Mouse (Mus musculus): ENCODE measurements around the gene Olfr5. TPM values are rescaled to one million over a fixed set of nuclear protein-coding genes. Genes with fewer than 3 reads are reported as not detected.

Olfr5 gene
- polyA plus RNA-seq (2012; rRNA removed): not detected in 2 replicates

DNA sequence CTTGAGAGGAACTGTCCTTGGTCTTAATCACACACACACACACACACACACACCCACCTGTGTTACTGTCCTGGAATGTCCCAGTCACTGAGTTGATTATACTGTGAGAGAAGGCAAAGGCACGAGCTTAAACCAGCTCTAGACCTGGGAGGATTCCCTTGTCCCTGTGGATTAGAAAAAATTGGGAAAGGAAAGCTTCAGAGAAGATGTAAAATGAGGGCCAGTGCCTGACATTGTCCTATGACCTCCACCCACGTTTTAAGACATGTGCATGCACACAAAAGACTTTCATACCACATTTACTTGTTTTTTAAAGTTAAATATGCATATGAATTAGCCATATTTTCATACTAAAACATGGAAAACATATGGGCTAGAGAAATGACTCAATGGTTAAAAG lies at the start of gene Olfr5:
Gene Olfr5, minus strand, starts transcription at position 101 of the 400 bp plus-strand sequence.

DNA sequence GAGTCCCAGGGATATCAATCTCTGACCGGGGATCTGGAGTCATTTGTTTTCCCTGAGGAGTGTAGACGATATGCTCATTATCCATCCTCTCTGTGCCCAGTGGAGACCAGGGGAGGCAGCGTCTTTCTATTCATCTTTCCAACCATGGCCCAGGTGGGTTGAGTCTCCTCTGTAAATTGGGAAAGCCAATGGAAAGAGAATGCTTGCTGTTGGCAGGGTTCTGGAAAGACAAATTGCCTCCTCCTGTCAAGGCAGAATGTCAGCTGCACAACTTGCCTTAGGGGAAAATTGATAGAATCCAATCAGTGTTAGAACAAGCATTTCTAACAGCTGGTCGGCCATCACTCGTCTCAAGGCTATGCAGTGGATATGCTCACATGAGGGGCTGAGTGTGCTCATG lies 36.1 kb upstream of the Olfr5 start, which contains the start of gene Olfr1349:
Gene Olfr1349, minus strand, starts transcription at position 101 of the 400 bp plus-strand sequence.

DNA sequence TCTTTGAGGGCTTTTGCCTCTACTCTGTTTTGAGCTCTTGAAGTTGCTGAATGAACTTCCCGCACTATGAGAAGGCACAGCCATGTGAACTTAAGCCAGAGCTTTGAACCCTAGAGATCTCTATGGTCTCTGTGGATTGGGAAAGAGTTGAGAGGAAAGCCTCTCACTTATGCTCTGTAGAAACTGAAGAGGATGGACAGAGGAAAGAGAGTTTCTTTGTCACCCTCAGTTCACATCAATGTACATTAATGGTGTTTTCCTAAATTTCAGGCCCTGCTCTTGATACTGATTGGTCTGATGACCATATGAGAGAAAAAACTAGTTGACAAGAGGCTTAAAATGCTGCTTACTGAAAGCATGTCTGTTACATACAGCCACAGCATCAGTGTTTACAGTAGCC lies 21.9 kb upstream of the Olfr5 start, which contains the start of gene Olfr1348:
Gene Olfr1348, minus strand, starts transcription at position 101 of the 400 bp plus-strand sequence.

DNA sequence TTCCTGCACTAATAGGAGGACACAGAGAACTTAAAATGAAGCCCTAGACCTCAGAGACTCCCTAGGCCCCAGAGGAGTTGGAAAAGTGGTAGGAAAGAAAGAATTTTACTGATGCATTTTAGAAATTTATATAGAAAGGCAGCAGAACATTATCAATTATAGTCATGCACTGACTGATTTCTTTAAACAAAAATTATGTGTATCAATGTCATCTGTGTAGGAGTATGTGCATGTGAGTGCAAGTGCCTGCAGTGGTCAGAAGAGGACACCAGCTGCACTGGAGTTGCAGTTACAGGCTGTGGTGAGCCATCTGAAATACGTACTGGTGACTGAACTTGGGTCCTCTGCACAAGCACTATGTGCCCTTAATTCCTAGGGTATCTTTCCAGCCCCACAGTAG lies 12.9 kb upstream of the Olfr5 start, which contains the start of gene Olfr1347:
Gene Olfr1347, minus strand, starts transcription at position 101 of the 400 bp plus-strand sequence.

DNA sequence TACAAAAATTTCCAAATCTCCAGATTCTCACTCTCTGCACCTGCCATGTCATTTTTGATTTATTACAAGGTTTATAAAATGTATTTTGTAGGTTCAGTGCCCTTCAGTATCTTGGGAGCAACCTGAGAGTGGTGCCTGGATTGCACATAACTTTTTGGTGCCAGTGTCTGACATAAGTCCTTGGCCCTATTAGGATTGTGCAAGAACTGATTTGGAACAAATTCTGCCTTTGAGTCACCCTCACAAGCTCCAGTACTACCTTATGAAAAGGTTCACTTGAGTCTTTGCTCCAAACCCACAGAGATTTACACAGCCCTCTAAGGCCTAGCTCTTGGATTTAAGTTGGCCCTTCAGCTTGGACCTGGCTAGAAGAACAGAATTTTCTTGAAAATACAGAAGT lies 19.8 kb downstream of the Olfr5 start, which contains the start of gene Olfr1346:
Gene Olfr1346, plus strand, starts transcription at position 151 of the 400 bp plus-strand sequence.

DNA sequence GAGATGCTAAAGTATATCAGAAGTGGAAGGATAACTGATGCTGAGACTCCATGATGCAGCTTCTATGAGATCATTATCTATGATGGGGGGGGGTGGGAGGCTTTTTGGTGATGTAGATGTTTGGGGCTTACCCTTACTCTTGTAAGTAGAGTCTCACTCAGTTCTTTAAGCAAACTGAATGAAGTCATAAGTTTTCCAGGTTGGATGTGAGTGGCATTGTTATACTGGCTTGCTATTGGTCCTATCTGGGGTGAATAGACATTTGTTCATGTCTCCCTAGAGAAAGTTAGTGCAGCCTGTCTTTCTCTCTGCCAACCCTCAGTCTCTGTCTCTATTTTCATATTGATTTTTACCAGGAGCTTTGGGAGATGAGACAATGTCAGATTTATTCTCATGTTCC lies 30.9 kb downstream of the Olfr5 start, which contains the start of gene Olfr1336:
Gene Olfr1336, plus strand, starts transcription at position 301 of the 400 bp plus-strand sequence.

DNA sequence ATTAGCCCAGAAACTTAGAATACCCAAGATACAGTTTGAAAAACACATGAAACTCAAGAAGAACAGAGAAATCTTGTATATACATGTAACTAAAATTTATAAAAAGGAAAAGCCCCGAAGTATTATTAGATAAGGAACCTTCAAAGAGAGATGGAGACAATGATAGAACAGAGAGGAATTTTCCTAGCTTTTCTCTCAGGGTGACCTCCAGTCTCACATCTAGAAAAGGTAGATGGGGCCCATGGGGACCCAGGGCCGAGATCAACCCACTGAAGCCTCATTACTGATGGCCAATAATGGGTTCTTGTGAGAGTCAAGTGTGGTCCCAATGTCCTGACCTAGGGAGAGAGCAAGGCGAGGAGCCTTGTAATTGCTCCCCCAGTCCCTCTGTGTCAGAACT lies 48.4 kb downstream of the Olfr5 start, which contains the start of gene Olfr1344:
Gene Olfr1344, plus strand, starts transcription at position 301 of the 400 bp plus-strand sequence.

Other genes with a start within 250 kb of the Olfr5 start
- gene Epp13, start 234.2 kb downstream of the Olfr5 start, polyA plus RNA-seq (2012; rRNA removed): not detected in 2 replicates
- gene Zfp667, start 200.4 kb downstream of the Olfr5 start, polyA plus RNA-seq (2012; rRNA removed): 5.6 and 6.3 TPM in 2 replicates
- 6.1 and 7.8 TPM in 2 replicates for gene Zfp583, start 155.7 kb downstream of the Olfr5 start, polyA plus RNA-seq (2012; rRNA removed)
- 2.2 and 2.5 TPM in 2 replicates for gene Gm3854, start 143.2 kb downstream of the Olfr5 start, polyA plus RNA-seq (2012; rRNA removed)
- 1.5 and 2.3 TPM in 2 replicates for gene Zfp78, start 123.7 kb downstream of the Olfr5 start, polyA plus RNA-seq (2012; rRNA removed)
- gene Zfp28, start 103.6 kb downstream of the Olfr5 start, polyA plus RNA-seq (2012; rRNA removed): 7.9 and 13.4 TPM in 2 replicates
- gene Smim17, start 88.2 kb downstream of the Olfr5 start, polyA plus RNA-seq (2012; rRNA removed): 1.1 and 1.9 TPM in 2 replicates
- 0.05 and 0.06 TPM in 2 replicates for gene Gm20715, start 76.7 kb downstream of the Olfr5 start, polyA plus RNA-seq (2012; rRNA removed)
- 0.02 and 0.06 TPM in 2 replicates for gene Olfr1344, start 48.3 kb downstream of the Olfr5 start, polyA plus RNA-seq (2012; rRNA removed)
- not detected in 2 replicates for gene Olfr1336, start 30.8 kb downstream of the Olfr5 start, polyA plus RNA-seq (2012; rRNA removed)
- not detected in 2 replicates for gene Olfr1346, start 19.8 kb downstream of the Olfr5 start, polyA plus RNA-seq (2012; rRNA removed)
- gene Olfr1347, start 12.8 kb upstream of the Olfr5 start, polyA plus RNA-seq (2012; rRNA removed): not detected in 2 replicates
- not detected in 2 replicates for gene Olfr1348, start 21.8 kb upstream of the Olfr5 start, polyA plus RNA-seq (2012; rRNA removed)
- gene Olfr1349, start 36.0 kb upstream of the Olfr5 start, polyA plus RNA-seq (2012; rRNA removed): 0.09 TPM in 1 of 2 replicates, not detected in the other
- gene Olfr1350, start 77.9 kb upstream of the Olfr5 start, polyA plus RNA-seq (2012; rRNA removed): not detected in 2 replicates
- gene Zim1, start 209.5 kb upstream of the Olfr5 start, polyA plus RNA-seq (2012; rRNA removed): 9.7 and 24.4 TPM in 2 replicates
- 77.9 and 155 TPM in 2 replicates for gene Peg3, start 243.5 kb upstream of the Olfr5 start, polyA plus RNA-seq (2012; rRNA removed)
- gene Usp29, start 243.6 kb upstream of the Olfr5 start, polyA plus RNA-seq (2012; rRNA removed): 11.2 and 27.5 TPM in 2 replicates